Mouse (Mus musculus): ENCODE measurements around the gene Rere.
A peak's percentile ranks its signal among the peaks of the same experiment; 100 is the strongest.

The Rere gene

GRCm38 (mm10) chr4:150438621-150439020 lies 157.2 kb downstream of the Rere start:
- no peak for DNase-seq

GRCm38 (mm10) chr4:150441931-150442330 lies 160.5 kb downstream of the Rere start:
- no peak for DNase-seq

DNA sequence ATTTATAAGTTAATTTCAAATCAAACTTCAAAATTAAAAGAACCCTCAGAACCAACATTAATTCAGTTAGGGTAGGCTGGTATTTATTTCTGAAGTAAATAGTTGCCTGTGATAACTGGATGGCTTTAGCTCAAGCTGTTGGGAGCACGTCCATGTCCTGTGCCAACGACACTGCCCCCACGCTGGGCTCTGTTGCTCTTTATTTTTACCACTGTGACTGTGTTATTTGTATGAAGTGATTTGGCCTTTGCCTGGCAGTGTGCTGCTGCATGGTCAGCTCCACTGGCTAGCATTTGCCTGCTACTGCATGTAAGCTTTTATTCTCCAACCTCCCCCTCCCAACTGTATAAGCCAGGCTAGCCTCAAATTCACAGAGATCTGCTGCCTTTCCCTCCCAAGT lies 162.6 kb downstream of the Rere start:
- DNase-seq, result no peak

DNA sequence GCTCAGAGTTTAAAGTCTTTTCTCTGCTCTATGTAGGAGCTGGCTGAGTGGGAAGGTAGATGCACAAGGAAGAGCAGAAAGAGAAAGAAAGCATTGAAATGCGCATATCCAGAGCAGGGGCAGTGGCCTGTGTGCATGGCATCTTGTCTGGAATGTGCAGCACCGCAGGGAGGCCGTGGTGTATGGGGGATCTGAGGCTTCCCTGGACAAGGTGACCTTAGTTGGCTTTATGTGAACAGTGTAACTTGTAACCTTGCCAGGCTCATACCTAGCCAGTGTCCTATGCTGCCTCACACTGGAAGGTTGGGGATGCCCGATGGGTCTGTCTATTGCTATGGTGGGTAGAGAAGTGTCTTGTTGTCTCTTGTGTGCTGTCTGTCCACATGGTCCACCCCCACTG lies 165.2 kb downstream of the Rere start:
- DNase-seq, result no peak

- DNase-seq, result no peak
These were observed 166.1 kb downstream of the Rere start for GRCm38 (mm10) chr4:150447517-150447916.

DNA sequence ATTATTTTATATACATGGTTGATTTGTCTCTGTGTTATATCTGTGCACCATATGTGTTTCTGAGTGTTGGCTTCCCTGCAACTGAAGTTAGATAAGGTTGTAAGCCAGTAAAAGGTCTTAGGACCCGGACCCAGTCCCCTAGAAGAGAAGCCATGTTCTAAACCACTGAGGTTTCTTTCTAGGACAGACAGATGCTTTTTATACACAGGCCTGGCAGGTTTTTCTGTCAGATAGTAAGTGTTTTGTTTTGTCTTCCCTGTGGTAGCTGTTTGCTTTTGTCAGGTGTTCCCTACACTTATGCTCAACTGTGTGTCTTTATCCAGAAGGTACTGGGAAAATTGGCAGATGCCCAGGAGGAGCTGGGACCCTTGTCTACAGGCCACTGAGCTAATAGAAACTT lies 167.0 kb downstream of the Rere start:
- no peak for DNase-seq

- no peak for DNase-seq
These were observed 168.7 kb downstream of the Rere start for GRCm38 (mm10) chr4:150450081-150450691.

DNA sequence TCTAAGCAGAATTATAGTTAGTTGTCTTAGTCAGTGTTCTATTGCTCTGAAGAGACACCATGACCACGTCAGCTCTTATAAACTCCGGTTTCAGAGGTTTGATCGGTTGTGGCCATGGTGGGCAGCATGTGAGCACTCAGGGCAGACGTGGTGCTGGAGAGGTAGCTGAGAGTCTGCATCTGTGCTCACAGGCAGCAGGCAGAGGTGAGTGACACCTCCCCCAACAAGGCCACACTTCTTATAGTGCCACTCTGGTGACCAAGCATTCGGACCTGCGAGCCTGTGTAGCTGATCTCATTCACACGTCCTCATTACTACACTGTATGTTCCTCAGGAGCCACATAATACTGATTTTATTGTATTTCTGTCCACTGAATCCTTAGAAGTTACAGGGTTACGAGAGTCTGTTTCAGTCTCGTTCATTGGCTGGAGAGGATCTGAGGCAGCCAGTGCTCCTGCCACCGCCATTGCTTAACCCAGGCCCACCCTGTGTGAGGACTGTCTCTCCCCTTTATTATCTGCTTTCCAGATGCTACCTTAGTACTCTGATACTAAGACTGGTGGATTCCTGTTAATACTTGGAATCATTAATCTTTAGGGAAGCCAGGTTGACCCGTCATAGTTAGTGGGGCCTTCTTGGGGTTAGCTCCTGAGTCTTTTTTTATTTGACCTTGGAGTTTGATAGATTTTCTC lies 170.9 kb downstream of the Rere start:
- DNase-seq, result no peak

GRCm38 (mm10) chr4:150454571-150455306 lies 173.3 kb downstream of the Rere start:
- no peak for DNase-seq

- DNase-seq, result no peak
These were observed 174.3 kb downstream of the Rere start for GRCm38 (mm10) chr4:150455750-150456149.

DNA sequence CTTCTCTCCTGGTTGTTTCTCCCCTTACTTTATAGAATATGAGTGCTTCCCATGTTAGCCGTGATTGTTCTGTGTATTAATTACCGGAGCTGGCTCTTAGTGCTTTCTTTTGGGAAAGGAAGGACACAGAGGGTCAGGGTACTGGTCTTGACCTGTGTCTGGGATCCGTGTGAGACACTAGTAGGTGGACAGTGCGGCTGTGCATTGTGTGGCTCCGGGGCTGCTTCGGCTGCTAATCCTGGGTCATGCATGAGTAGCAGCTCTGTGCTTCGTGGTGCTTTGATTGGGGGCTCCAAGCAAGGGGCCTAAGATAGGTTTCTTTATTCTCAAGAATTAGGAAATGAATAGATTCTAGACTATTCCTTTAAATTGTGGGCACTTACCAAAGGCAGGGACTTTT lies 175.0 kb downstream of the Rere start:
- no peak for DNase-seq

DNA sequence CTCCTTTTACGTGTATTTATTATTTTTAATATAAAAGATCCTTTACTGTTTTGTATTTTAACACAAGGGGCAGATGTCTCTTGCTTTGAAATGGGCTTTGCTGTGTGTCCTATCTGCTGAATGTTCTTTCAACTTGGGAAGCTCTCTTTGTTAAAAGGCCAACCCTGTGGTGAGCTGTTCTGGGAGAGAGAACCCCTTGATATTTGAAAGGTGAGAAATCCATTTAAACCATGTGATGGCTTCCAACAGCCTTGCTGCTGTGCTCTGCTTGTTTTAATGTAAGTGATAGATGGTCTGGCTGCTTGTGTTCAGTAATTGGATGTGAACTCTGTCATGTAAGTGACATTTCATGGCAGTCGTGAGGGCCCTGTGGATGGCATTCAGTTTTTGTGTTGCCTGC lies 175.4 kb downstream of the Rere start:
- no peak for DNase-seq

GRCm38 (mm10) chr4:150457353-150457752 lies 175.9 kb downstream of the Rere start:
- no peak for DNase-seq

GRCm38 (mm10) chr4:150457771-150458170 lies 176.3 kb downstream of the Rere start:
- no peak for DNase-seq

DNA sequence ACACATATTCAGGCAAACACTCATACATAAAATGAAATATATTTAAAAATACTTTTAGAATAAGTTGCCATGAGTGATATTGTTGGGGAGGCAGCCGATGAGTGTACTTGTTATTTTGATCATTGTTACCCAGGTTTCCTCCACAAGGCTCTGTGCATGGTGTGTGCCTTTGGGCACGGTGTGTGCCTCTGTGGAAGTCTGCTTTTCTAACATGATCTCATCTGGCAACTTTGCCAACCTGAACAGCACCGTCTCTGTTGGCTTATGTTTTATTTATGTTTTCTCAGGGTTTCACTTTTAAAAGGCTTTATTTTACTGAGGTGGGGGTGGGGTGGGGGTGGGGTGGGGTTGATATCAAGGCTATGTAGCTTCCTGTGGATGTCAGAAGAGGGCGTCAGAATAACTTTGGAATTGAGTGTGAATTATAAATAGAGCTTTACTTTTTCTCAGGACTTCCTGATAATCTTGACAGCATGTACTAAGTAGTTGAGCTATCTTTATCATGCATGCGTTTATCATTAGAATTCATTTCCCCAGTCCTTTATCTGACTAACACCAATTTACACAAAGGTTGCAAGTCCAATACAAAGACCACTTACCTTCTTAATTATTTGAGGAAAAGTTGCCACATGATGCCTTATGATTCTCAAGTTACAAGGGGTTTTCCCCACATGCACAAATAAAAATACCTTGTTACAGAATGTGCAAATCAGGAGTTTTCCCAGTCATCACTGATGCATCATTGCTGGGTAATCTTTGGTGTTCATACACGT lies 177.8 kb downstream of the Rere start:
- no peak for DNase-seq

DNA sequence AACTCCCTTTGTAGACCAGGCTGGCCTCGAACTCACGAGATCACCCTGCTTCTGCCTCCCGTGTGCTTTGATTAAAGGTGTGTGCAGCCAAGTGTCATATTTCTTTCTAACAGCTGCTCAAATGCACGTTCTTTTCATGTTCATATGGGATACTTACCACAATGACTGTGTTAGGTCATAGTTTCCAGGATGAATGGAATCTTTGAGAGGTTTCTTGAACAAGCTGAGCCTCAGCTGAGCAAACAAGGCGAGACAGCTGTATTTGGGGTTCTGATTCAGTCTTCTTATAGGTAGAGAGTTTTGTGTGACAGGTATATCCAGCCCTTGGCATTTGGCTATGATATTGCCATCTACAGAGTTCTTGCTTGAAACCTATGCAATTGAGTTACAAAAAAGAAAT lies 179.0 kb downstream of the Rere start:
- DNase-seq, result no peak

- no peak for DNase-seq
These were observed 179.6 kb downstream of the Rere start for GRCm38 (mm10) chr4:150461011-150461410.

- peak; percentile 76 for DNase-seq
These were observed 180.2 kb downstream of the Rere start for GRCm38 (mm10) chr4:150461427-150462189.

DNA sequence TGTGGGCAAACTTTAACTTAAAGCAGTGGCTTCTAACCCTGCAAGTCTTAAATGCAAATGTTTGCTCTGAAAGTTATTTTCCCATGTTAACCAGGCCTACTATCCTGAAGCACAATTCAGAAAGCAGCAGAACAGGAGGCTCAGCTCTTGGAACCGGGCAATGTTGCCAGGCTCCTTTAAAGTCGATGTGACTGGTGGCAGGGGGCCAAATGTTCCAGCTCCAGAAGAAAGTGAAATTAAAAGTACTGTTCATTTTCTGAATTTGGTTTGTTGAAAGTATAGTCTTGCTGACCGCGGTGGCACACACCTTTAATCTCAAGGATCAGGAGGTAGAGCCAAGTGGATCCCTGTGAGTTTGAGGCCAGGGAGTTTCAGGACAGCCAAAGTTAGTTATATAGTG lies 180.9 kb downstream of the Rere start:
- DNase-seq, result no peak

- DNase-seq, result peak; percentile 80
These were observed 184.3 kb downstream of the Rere start for GRCm38 (mm10) chr4:150465759-150466158.

GRCm38 (mm10) chr4:150469274-150469673 lies 187.8 kb downstream of the Rere start:
- no peak for DNase-seq

DNA sequence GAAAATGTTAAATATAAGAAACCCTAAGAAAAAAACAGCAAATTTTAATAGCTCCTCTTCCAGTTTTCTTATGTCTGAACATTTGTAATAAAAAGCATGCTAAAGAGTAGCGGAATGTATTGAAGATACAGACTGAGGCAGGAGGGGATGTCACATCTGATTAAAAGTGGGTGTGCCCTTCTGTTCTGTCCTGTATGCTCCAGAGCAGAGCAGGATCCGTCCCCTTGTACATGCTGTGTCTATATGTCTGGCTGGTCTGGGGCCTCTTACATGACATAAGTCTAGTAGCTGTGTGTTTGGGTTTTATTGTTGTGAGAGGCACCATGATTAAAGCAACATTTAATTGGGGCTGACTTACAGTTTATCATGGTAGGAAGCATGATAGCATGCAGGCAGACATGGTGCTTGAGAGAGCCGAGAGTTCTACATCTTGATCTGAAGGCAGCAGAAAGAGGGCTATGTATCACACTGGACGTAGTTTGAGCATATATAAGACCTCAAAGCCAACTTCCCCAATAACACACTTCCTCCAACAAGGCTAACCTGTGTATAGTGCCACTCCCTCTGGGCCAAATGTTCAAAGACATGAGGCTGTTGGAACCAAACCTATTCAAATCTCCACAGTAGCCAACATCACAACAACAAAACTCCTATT lies 189.4 kb downstream of the Rere start:
- DNase-seq, result no peak
